Mouse (Mus musculus): ENCODE measurements around the gene Rassf8.

Gene Rassf8

GRCm38 (mm10) chr6:145822218-145822617, 75.7 kb downstream of the Rassf8 start:
- in situ Hi-C loops (cut with MboI, MseI) = no loop called here

- in situ Hi-C loops (cut with MboI, MseI) = no loop called here
These were observed 76.6 kb downstream of the Rassf8 start for GRCm38 (mm10) chr6:145823103-145823502.

- in situ Hi-C loops (cut with MboI, MseI) = no loop called here
These were observed 77.2 kb downstream of the Rassf8 start for GRCm38 (mm10) chr6:145823588-145824234.

- in situ Hi-C loops (cut with MboI, MseI) = no loop called here
These were observed 79.8 kb downstream of the Rassf8 start for GRCm38 (mm10) chr6:145826305-145826704.

GRCm38 (mm10) chr6:145829062-145829835, 82.7 kb downstream of the Rassf8 start:
- in situ Hi-C loops (cut with MboI, MseI) = no loop called here

GRCm38 (mm10) chr6:145830117-145830516, 83.6 kb downstream of the Rassf8 start:
- in situ Hi-C loops (cut with MboI, MseI) = loop anchor here (5.0 kb wide), 2 partner anchors 337 to 442 kb away; no protein-coding TSS in a partner anchor

GRCm38 (mm10) chr6:145830617-145831016, 84.1 kb downstream of the Rassf8 start:
- in situ Hi-C loops (cut with MboI, MseI) = loop anchor here (5.0 kb wide), 2 partner anchors 337 to 442 kb away; no protein-coding TSS in a partner anchor

GRCm38 (mm10) chr6:145832927-145833326, 86.4 kb downstream of the Rassf8 start:
- in situ Hi-C loops (cut with MboI, MseI) = loop anchor here (5.0 kb wide), 2 partner anchors 334 to 439 kb away; no protein-coding TSS in a partner anchor

- in situ Hi-C loops (cut with MboI, MseI) = no loop called here
These were observed 88.8 kb downstream of the Rassf8 start for GRCm38 (mm10) chr6:145835359-145835758.

GRCm38 (mm10) chr6:145845611-145846010, 99.1 kb downstream of the Rassf8 start:
- in situ Hi-C loops (cut with MboI, MseI) = no loop called here

GRCm38 (mm10) chr6:145846076-145846475, 99.5 kb downstream of the Rassf8 start:
- in situ Hi-C loops (cut with MboI, MseI) = no loop called here

- in situ Hi-C loops (cut with MboI, MseI) = no loop called here
These were observed 100.4 kb downstream of the Rassf8 start for GRCm38 (mm10) chr6:145846948-145847347.

GRCm38 (mm10) chr6:145847661-145848060, 101.1 kb downstream of the Rassf8 start:
- in situ Hi-C loops (cut with MboI, MseI) = no loop called here

- in situ Hi-C loops (cut with MboI, MseI) = loop anchor here (10.0 kb wide), 1 partner anchor 244 kb away; no protein-coding TSS in a partner anchor
These were observed 104.2 kb downstream of the Rassf8 start for GRCm38 (mm10) chr6:145850789-145851188.

GRCm38 (mm10) chr6:145851956-145852355, 105.4 kb downstream of the Rassf8 start:
- in situ Hi-C loops (cut with MboI, MseI) = loop anchor here (10.0 kb wide), 1 partner anchor 243 kb away; no protein-coding TSS in a partner anchor

- in situ Hi-C loops (cut with MboI, MseI) = loop anchor here (10.0 kb wide), 1 partner anchor 242 kb away; no protein-coding TSS in a partner anchor
These were observed 106.2 kb downstream of the Rassf8 start for GRCm38 (mm10) chr6:145852708-145853107.

- in situ Hi-C loops (cut with MboI, MseI) = loop anchor here (10.0 kb wide), 1 partner anchor 241 kb away; no protein-coding TSS in a partner anchor
These were observed 107.0 kb downstream of the Rassf8 start for GRCm38 (mm10) chr6:145853356-145854079.

GRCm38 (mm10) chr6:145854756-145855155, 108.2 kb downstream of the Rassf8 start:
- in situ Hi-C loops (cut with MboI, MseI) = loop anchor here (10.0 kb wide), 1 partner anchor 240 kb away; no protein-coding TSS in a partner anchor

GRCm38 (mm10) chr6:145855720-145856551, 109.4 kb downstream of the Rassf8 start:
- in situ Hi-C loops (cut with MboI, MseI) = loop anchor here (10.0 kb wide), 1 partner anchor 239 kb away; no protein-coding TSS in a partner anchor

- in situ Hi-C loops (cut with MboI, MseI) = loop anchor here (10.0 kb wide), 1 partner anchor 237 kb away; no protein-coding TSS in a partner anchor
These were observed 110.9 kb downstream of the Rassf8 start for GRCm38 (mm10) chr6:145857428-145857827.

- in situ Hi-C loops (cut with MboI, MseI) = loop anchor here (10.0 kb wide), 1 partner anchor 236 kb away; no protein-coding TSS in a partner anchor
These were observed 111.9 kb downstream of the Rassf8 start for GRCm38 (mm10) chr6:145858414-145858813.
